Mouse (Mus musculus) stomach, embryonic 14.5 days (tissue): ENCODE measurements around the gene Gm9833. TPM values are rescaled to one million over a fixed set of nuclear protein-coding genes. Genes with fewer than 3 reads are reported as not detected.
"Not testable (repeated sequence)": the region's sequence is repeated elsewhere in the genome, so short reads cannot be mapped to it uniquely, and the experiment has no call there.

Experiments
- ATAC-seq: fragments of 200-750 bp; cut with Nextera tagmentation; 2 replicates; pipeline ENCODE4 v1.8.0; 2017; ENCODE audit warnings: low read depth, moderate TSS enrichment; ENCODE audit not compliant: insufficient number of reproducible peaks, insufficient read depth, low FRiP score
- H3K27ac ChIP-seq: fragments of 300-500 bp; sonication (generic); 2 replicates; pipeline ENCODE4 v1.5.1; 2014; ENCODE audit warnings: mild to moderate bottlenecking, low read length, moderate library complexity, mixed read lengths
- H3K27me3 ChIP-seq: fragments of 300-500 bp; sonication (generic); 2 replicates; pipeline ENCODE4 v1.6.1; 2014; ENCODE audit warnings: low read length, control low read depth, mixed read lengths; ENCODE audit not compliant: control insufficient read depth, insufficient read depth
- H3K36me3 ChIP-seq: fragments of 300-500 bp; sonication (generic); 2 replicates; pipeline ENCODE4 v1.6.1; 2014; ENCODE audit warnings: mild to moderate bottlenecking, control low read depth, low read length, moderate library complexity, mixed read lengths; ENCODE audit not compliant: control insufficient read depth, insufficient read depth
- H3K4me1 ChIP-seq: fragments of 300-500 bp; sonication (generic); 2 replicates; pipeline ENCODE4 v1.6.1; 2014; ENCODE audit warnings: low read length, control low read depth, mixed read lengths; ENCODE audit not compliant: control insufficient read depth, insufficient read depth
- H3K4me2 ChIP-seq: fragments of 300-500 bp; sonication (generic); replicated peaks from 2 replicates; pipeline ENCODE4 v1.6.1; 2014; ENCODE audit warnings: low read depth, low read length, control low read depth
- H3K4me3 ChIP-seq: fragments of 300-500 bp; sonication (generic); 2 replicates; pipeline ENCODE4 v1.5.1; 2014; ENCODE audit warnings: low read depth, low read length, control low read depth
- H3K9ac ChIP-seq: fragments of 300-500 bp; sonication (generic); replicated peaks from 2 replicates; pipeline ENCODE4 v1.6.1; 2014; ENCODE audit warnings: low read depth, mild to moderate bottlenecking, control low read depth, low read length, moderate library complexity, mixed read lengths
- H3K9me3 ChIP-seq: fragments of 300-500 bp; sonication (generic); 2 replicates; pipeline ENCODE4 v1.6.1; 2016; ENCODE audit warnings: low read depth, low read length, control low read depth; ENCODE audit not compliant: control insufficient read depth
- WGBS: fragments of 180-500 bp; shearing (Covaris S2); extraction: QIAGEN DNeasy Blood & Tissue Kit; methylation state at CpG from one replicate; pipeline ENCODE4 v1.1.7; 2014; 5-methylcytosine and 5-hydroxymethylcytosine counted together
- polyA plus RNA-seq: library from polyadenylated mRNA; unstranded; fragments of >200 nt; fragmentation: Nextera tagmentation; extraction: Ambion mirVana; gene quantifications from 2 replicates; pipeline ENCODE4 v1.2.1, GENCODE M21; 2014

Gene Gm9833
- 3.5 TPM in 2 replicates for polyA plus RNA-seq

- not testable (repeated sequence) for ATAC-seq, H3K4me1 ChIP-seq, H3K4me3 ChIP-seq, H3K36me3 ChIP-seq, H3K9ac ChIP-seq, H3K27me3 ChIP-seq, H3K27ac ChIP-seq, H3K9me3 ChIP-seq
- peak within 1 kb of the TSS; percentile 26 for H3K4me2 ChIP-seq
- 38% methylated on average over 32 of the region's 38 CpGs for WGBS
Observed at GRCm38 (mm10) chr3:10087994-10088393, at the start of gene Gm9833. Gm9833 (plus strand) TSS chr3:10088110.

GRCm38 (mm10) chr3:10070070-10070469 is 17.8 kb upstream of the Gm9833 start:
- Histone ChIP-seq H3K4me1 (no peaks in the 10 kb centered on the region), H3K27ac (no peak overlapping the region), H3K4me2 (no peak overlapping the region), H3K4me3 (no peak overlapping the region), H3K36me3 (no peaks in the 10 kb centered on the region), H3K9ac (no peak overlapping the region), H3K27me3 (no peaks in the 10 kb centered on the region), H3K9me3 (no peaks in the 10 kb centered on the region)
- ATAC-seq = no peak

- no peaks in the 10 kb centered on the region for H3K36me3 ChIP-seq
- no peaks in the 10 kb centered on the region for H3K27me3 ChIP-seq
- H3K4me1 ChIP-seq = no peaks in the 10 kb centered on the region
- ATAC-seq = no peak
- H3K9me3 ChIP-seq = no peaks in the 10 kb centered on the region
- H3K4me2 ChIP-seq = no peak overlapping the region
- no peak overlapping the region for H3K9ac ChIP-seq
- no peak overlapping the region for H3K27ac ChIP-seq
- H3K4me3 ChIP-seq = no peak overlapping the region
Observed at GRCm38 (mm10) chr3:10075826-10076225, 12.1 kb upstream of the Gm9833 start.

- Histone ChIP-seq H3K27ac (no peak overlapping the region), H3K4me2 (no peak overlapping the region), H3K4me1 (peaks cover under 1% of the 10 kb centered on the region; the same call in 1 of the 2 replicates), H3K4me3 (no peak overlapping the region), H3K9me3 (no peaks in the 10 kb centered on the region), H3K27me3 (no peaks in the 10 kb centered on the region), H3K36me3 (no peaks in the 10 kb centered on the region), H3K9ac (no peak overlapping the region)
- no peak for ATAC-seq
- WGBS = 83% methylated on average over 6 of the region's 6 CpGs
Observed at GRCm38 (mm10) chr3:10077096-10077841, 10.6 kb upstream of the Gm9833 start.

GRCm38 (mm10) chr3:10078113-10078512 is 9.8 kb upstream of the Gm9833 start:
- Histone ChIP-seq H3K9me3 (no peaks in the 10 kb centered on the region), H3K4me2 (no peak overlapping the region), H3K4me3 (no peak overlapping the region), H3K9ac (no peak overlapping the region), H3K27ac (no peak overlapping the region), H3K4me1 (peaks cover 4% of the 10 kb centered on the region; the same call in 1 of the 2 replicates), H3K36me3 (no peaks in the 10 kb centered on the region), H3K27me3 (no peaks in the 10 kb centered on the region)
- no peak for ATAC-seq
- WGBS = 86% methylated on average over 2 of the region's 2 CpGs

- whole genome bisulfite sequencing = 66% methylated on average over 5 of the region's 5 CpGs
- ATAC-seq = no peak
- H3K4me3 ChIP-seq = no peak overlapping the region
- H3K36me3 ChIP-seq = no peaks in the 10 kb centered on the region
- H3K4me2 ChIP-seq = no peak overlapping the region
- H3K9me3 ChIP-seq = no peaks in the 10 kb centered on the region
- H3K27me3 ChIP-seq = no peaks in the 10 kb centered on the region
- peaks cover 4% of the 10 kb centered on the region; the same call in 1 of the 2 replicates for H3K4me1 ChIP-seq
- H3K27ac ChIP-seq = no peak overlapping the region
- H3K9ac ChIP-seq = no peak overlapping the region
Observed at GRCm38 (mm10) chr3:10081336-10081735, 6.6 kb upstream of the Gm9833 start.

- no peak overlapping the region for H3K9ac ChIP-seq
- H3K36me3 ChIP-seq = no peaks in the 10 kb centered on the region
- no peak for ATAC-seq
- H3K4me3 ChIP-seq = no peak overlapping the region
- no peak overlapping the region for H3K4me2 ChIP-seq
- H3K4me1 ChIP-seq = peaks cover 4% of the 10 kb centered on the region; the same call in 1 of the 2 replicates
- 43% methylated on average over 6 of the region's 6 CpGs for WGBS
- no peaks in the 10 kb centered on the region for H3K9me3 ChIP-seq
- H3K27ac ChIP-seq = no peak overlapping the region
- no peaks in the 10 kb centered on the region for H3K27me3 ChIP-seq
Observed at GRCm38 (mm10) chr3:10081911-10082541, 5.9 kb upstream of the Gm9833 start.

GRCm38 (mm10) chr3:10082545-10083062 is 5.3 kb upstream of the Gm9833 start:
- WGBS = 48% methylated on average over 4 of the region's 4 CpGs
- Histone ChIP-seq H3K9ac (no peak overlapping the region), H3K4me3 (no peak overlapping the region), H3K9me3 (no peaks in the 10 kb centered on the region), H3K36me3 (no peaks in the 10 kb centered on the region), H3K4me2 (no peak overlapping the region), H3K27ac (no peak overlapping the region), H3K4me1 (peaks cover 4% of the 10 kb centered on the region; the same call in 1 of the 2 replicates), H3K27me3 (no peaks in the 10 kb centered on the region)
- ATAC-seq = no peak
